Mouse (Mus musculus): ENCODE results near the gene Olfr1378.

- TF ChIP-seq POLR2A (IDR thresholded peaks at IDR 0.05; ENCODE audit: insufficient read depth, low read depth, low read length) (no peak), CTCF (IDR thresholded peaks at IDR 0.05) (no peak), EP300 (IDR thresholded peaks at IDR 0.05; ENCODE audit: insufficient read depth, low read depth, low read length) (no peak)
Measured at GRCm38 (mm10) chr11:50953665-50954064, 12.7 kb upstream of the Olfr1378 start, which contains the start of gene Prop1.

Data from heart, adult 2 months (tissue).